Mouse (Mus musculus): ENCODE results near the gene Gm3776. TPM values are rescaled to one million over a fixed set of nuclear protein-coding genes. Genes with fewer than 3 reads are reported as not detected.
A peak's percentile ranks its signal among the peaks of the same experiment; 100 is the strongest.
"Not testable (repeated sequence)": the region's sequence is repeated elsewhere in the genome, so short reads cannot be mapped to it uniquely, and the experiment has no call there.

Gm3776 gene
- not detected for total RNA-seq (2021)

DNA sequence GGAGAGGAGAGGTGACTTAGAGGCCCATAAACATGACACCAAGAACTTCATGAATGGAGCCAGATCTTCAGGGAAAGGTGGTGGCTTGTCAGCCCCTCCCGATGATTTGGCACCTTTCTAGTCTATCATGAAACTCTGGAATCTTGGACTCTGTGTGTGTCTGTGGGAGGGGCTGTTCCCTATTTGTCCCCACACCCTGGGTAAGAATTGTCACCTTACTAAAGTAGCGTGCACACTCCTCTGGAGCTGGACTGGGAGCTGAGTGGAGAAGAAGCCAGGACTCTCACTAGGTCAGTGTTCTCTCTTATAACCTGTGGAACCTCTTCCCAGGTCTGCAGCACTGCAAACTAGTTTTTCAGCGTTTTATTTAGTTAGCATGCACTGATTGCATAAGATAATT lies at the start of gene Gm3776:
TSS of gene Gm3776 (plus strand) at position 216 of the 400 bp plus-strand sequence.
- DNase-seq (ENCODE audit: low spot score in 2 of 2); intact Hi-C loops (cut with DNase I): not testable (repeated sequence)

DNA sequence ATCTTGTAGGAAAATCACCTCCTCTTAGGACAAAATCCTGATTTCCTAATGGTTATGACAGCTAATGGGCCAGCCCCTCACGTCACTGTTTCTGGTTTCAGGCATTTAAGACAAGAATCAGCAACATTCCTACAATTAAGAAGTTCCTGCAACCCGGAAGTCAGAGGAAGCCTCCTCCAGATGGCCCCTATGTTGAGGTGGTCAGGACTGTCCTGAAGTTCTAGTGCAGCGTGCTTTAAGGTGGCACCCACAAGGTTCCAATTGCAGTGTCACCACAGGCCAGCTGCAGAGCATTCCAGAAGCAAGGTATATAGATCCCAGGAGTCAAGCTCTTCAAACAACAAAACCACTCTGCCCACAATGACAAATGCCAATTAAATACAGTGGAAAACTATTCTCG lies 48.0 kb upstream of the Gm3776 start:
- intact Hi-C loops (cut with DNase I) = no loop called here
- no peak for DNase-seq (ENCODE audit: low spot score in 2 of 2)

DNA sequence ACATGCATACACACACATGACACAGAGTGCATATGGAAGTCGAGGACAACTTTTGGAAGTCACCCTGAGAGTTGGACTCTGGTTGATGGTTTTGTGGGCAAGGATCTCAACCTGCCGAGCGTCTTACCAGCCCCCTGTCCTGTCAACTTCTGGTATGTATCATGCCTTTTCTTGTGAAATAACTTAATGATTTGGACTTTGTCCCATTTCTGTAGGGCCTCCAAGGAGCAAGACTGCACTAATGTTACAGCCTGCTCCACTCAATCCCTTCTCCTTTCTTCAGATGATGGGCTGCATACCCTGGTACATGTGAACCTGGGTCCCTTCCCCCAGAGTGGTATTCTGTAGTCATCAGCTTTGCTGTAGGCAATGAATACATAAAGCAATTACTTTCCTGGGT lies 46.9 kb upstream of the Gm3776 start:
- DNase-seq (ENCODE audit: low spot score in 2 of 2) = no peak
- intact Hi-C loops (cut with DNase I) = no loop called here

DNA sequence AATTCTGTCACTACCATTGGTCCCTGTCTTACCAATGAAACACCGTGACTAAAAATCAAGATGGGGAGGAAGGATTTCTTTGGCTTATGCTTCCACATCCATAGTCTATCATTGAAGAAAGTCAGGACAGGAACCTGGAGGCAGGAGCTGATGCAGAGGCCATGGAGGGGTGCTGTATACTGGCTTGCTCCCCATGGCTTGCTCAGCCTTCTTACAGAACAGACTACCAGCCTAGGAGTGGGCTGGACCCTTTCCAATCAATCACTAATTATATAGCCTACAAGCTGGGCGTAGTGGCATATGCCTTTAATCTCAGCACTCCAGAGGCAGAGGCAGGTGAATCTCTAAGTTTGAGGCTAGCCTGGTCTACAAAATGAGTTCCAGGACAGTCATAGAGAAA lies 46.1 kb upstream of the Gm3776 start:
- intact Hi-C loops (cut with DNase I) = no loop called here
- DNase-seq (ENCODE audit: low spot score in 2 of 2) = no peak

DNA sequence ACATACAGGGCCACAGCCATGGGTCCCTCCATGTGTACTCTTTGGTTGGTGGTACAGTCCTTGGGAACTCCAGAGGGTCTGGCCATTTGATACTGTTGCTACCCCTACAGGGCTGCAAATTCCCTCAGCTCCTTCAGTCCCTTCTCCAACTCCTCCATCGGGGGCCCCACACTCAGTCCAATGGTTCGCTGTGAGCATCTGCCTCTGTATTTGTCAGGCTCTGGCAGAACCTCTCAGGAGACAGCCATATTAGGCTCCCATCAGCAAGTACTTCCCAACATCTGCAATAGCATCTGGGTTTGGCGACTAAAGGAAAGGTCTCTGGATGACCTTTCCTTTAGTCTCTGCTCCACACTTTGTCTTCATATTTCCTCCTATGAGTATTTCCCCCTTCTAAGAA lies 45.4 kb upstream of the Gm3776 start:
- intact Hi-C loops (cut with DNase I) = no loop called here
- no peak for DNase-seq (ENCODE audit: low spot score in 2 of 2)

DNA sequence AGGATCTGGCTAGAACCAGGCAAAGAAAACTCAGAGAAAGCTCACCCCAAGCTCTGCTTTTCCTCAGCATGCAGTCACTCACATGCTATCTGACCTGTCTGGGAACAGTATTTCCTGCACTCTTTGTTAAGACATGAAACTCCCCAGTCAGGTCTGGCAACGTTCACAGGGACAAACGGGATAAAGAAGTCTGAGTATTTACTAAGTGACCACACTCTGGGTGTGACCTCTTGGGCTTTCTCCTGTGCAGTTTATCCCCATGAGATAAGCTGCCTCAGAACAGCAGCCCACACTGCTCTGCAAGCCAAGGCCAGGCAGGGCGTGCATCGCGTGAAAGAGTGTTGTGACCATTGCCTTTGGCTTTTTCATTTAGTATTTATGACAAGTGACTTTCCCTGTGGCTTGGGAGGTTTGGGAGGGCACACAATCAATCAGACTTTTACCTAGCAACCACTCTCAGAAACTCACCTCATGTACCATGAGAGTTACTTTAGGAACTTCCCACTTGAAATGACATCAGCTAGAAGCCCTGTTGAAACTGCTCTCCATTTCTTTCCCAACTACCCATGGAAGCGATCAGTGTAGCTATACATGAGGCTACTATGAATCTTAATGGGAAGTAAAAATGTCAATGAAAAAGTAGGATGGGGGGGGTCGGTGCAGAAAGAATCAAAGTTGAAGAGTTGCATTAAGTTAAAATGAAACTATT lies 44.4 kb upstream of the Gm3776 start:
- intact Hi-C loops (cut with DNase I) = no loop called here
- no peak for DNase-seq (ENCODE audit: low spot score in 2 of 2)

DNA sequence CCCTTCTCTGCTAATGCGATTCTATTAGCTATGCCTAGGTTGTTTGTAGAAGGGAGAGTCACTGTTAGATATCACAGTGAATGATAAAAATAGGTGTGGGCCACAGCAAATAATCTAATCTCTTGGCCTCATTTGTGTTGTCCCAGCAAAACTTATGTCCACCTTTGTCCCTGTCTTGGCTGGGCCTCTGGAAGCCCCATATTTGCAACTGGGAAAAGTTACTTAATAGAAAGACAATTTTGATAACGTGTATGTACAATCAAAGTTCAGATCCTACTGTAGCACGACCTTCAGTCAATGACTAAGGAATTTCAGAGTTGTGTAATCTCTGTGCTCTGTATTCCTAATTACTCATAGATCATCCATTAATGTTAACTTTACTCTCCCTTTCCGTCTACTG lies 39.9 kb upstream of the Gm3776 start:
- intact Hi-C loops (cut with DNase I) = no loop called here

DNA sequence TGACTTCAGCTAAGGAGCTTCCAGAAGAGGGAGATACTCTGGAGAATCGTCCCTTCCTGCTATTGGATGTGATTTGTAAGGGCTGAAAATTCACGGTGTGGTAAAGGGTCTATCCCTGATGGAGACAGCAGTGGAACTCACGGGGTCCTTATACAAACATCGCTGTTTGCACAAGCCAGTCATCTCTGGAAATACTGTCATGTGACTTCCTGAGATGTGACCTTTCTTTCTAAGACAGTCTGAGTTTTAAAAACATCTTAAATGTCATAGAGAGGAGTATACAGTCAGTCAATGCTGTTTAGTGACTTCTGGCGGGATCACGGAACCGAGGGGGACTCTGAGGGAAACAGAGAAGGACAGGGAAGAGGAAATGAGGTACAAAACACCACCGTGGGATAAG lies 34.3 kb upstream of the Gm3776 start:
- no peak for DNase-seq (ENCODE audit: low spot score in 2 of 2)
- intact Hi-C loops (cut with DNase I) = no loop called here

More for the DNA sequence above, 39.9 kb upstream of the Gm3776 start:
- no peak for DNase-seq (ENCODE audit: low spot score in 2 of 2)

DNA sequence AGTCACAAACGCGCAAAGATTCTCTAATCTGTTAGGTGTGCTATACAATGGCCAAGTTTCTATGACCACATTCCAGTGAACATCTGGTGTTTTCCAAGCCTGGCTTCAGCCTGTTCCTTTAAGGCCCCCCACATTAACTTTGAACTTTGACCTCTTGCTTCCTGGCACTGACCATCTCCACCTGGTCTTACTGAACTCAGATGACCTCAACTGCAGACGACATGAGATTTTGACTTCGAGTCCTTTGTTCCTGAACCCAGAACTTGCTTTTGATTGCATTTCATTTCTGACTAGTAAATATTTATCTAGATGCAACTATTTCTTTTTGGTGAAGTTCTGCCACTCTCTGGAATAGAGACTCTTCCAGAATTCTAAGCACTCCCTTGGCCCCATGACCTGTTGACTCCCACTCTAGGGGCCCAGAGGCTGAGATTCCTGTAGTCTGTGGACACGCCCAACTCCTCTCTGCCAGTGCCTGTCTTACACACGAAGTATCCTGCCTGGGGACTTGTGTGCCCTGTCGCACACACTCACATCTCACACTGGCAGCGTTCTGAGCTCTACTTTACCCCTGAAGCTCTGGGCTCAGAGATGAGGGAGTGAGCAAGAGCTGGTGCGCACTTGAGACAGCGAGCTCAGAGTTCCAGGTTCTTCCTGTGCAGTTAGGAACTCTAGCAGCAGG lies 33.6 kb upstream of the Gm3776 start:
- no peak for DNase-seq (ENCODE audit: low spot score in 2 of 2)
- intact Hi-C loops (cut with DNase I) = no loop called here

DNA sequence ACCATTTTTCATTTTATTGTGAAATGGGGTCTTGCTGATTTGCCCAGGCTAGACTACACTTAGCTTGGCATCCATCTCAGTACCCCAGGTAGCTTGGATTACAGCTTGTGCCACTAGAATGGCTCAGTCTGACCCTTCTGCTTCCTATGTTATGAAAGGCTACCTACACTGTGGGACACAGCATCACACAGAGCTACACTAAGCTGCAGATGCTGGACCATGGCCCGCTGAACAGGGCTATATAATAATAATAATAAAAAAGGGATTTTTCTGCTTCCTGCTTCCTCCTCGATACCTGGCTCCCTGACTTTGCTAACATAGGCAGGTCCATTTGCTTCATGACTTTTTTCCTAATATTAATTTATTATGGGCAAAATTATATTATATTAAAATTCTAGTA lies 32.5 kb upstream of the Gm3776 start:
- no peak for DNase-seq (ENCODE audit: low spot score in 2 of 2)
- intact Hi-C loops (cut with DNase I) = no loop called here

DNA sequence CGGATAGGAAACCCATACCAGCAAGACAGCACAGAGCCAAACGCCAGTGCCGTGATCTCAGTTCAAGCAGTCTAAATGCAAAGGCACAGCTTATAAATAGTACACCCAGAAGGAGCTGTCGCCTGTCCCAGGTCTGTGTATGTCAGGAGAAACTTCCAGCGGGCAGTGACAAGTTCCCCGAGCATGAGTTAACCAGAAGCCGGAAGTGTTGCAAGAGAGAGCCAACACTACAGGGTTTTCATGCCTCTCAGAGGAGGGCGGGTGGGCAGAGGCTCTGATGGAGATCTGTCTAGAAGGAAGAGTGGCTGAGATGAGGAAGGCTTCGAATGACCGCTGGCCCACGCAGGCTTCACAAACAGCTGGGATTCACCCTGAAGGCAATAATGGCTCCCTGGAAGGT lies 31.6 kb upstream of the Gm3776 start:
- intact Hi-C loops (cut with DNase I) = no loop called here
- no peak for DNase-seq (ENCODE audit: low spot score in 2 of 2)

DNA sequence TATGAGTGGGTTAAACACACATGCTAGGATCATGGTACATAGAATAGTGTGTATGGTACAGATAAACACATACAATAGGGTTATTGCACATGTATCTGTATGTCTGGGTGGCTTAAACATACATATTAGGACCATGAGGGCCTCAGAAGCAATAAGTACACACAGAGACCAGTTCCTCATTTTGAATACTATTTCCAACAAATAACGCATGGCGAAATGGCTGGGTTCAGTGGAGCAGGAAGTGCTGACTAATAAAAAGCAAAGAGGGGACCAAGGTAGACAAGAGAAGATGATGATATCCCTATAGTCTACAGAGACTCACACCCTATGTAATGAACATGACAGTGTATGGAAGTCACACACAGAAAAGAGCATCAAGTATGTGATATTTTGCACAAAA lies 28.8 kb upstream of the Gm3776 start:
- DNase-seq (ENCODE audit: low spot score in 2 of 2) = no peak
- intact Hi-C loops (cut with DNase I) = no loop called here

DNA sequence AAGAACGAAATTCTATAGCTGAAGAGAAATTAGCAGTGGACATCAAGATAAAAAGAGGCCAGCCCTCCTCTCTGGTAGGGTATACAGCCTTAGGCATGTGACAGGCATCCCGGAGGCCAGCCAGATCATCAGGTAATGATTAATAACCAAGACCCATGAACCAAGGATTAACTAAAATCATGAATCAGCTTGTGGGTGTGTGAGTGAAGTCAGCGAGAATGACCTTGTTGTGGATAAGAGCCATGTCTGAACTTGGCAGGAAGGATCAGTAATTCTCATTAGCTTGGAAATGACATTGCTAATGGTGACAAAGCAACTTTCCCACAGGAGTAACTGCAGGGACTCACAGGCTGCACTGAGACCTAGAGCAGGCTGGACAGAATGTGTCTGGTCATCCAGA lies 27.3 kb upstream of the Gm3776 start:
- not testable (repeated sequence) for DNase-seq (ENCODE audit: low spot score in 2 of 2)

DNA sequence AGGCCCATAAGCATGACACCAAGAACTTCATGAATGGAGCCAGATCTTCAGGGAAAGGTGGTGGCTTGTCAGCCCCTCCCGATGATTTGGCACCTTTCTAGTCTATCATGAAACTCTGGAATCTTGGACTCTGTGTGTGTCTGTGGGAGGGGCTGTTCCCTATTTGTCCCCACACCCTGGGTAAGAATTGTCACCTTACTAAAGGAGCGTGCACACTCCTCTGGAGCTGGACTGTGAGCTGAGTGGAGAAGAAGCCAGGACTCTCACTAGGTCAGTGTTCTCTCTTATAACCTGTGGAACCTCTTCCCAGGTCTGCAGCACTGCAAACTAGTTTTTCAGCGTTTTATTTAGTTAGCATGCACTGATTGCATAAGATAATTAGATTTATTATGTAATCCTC lies 26.5 kb upstream of the Gm3776 start, which contains the start of gene Gsta1:
TSS of gene Gsta1 (plus strand) at position 196 of the 400 bp plus-strand sequence.
- intact Hi-C loops (cut with DNase I); DNase-seq (ENCODE audit: low spot score in 2 of 2): not testable (repeated sequence)

More for the DNA sequence above, 27.3 kb upstream of the Gm3776 start:
- intact Hi-C loops (cut with DNase I) = not testable (repeated sequence)

DNA sequence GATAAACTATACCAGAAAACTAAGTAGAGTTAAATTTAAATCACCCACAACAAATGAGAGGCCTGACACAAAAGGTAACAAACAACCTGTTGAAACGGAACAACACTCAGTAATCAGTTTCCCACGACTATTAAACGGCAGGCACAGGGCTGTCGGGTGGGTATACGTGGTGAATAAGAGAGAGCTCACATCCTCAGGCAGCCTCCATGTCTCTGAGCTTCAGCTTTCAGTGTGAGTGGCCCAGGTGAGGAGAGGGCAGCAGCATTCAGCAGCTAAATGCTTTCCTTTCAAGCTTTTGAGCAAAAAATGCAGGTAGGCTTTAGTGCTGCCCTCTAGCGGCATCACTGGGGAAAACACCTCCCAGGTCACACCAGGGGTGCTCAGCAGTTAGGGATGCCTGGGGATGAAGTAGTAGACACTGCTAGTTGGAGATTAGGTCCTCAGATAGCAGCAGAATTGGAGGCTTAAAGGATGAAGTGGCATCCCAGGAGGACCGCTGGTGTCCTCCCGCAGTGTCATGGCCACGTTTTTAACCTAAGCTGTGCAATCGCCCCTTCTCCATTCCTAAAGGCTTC lies 23.7 kb upstream of the Gm3776 start:
- intact Hi-C loops (cut with DNase I); DNase-seq (ENCODE audit: low spot score in 2 of 2): not testable (repeated sequence)

DNA sequence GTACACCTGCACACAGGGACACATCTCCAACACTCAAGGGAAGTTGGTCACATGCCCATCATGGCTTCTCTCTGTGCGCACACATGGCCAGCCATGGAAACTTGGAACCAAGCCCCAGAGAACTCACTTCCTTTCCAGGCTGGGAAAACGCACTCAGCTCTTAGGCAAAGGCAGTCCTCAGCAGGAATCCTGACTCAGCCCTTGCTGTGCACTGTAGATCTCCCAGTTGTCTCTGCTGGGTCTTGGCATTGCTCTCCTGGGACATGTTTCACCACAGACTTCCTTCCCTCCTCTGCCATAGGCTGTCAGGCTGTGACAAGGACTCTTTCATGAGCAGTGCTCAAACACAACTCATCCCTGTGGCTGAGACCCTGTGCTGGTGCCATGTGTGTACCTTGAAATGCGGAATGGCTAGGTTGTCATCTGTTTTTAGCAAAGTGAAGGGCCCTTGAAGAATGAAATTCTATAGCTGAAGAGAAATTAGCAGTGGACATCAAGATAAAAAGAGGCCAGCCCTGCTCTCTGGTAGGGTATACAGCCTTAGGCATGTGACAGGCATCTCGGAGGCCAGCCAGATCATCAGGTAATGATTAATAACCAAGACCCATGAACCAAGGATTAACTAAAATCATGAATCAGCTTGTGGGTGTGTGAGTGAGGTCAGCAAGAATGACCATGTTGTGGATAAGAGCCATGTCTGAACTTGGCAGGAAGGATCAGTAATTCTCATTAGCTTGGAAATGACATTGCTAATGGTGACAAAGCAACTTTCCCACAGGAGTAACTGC lies 1.1 kb upstream of the Gm3776 start:
- intact Hi-C loops (cut with DNase I); DNase-seq (ENCODE audit: low spot score in 2 of 2): not testable (repeated sequence)

DNA sequence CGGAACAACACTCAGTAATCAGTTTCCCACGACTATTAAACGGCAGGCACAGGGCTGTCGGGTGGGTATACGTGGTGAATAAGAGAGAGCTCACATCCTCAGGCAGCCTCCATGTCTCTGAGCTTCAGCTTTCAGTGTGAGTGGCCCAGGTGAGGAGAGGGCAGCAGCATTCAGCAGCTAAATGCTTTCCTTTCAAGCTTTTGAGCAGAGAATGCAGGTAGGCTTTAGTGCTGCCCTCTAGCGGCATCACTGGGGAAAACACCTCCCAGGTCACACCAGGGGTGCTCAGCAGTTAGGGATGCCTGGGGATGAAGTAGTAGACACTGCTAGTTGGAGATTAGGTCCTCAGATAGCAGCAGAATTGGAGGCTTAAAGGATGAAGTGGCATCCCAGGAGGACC lies 2.8 kb downstream of the Gm3776 start:
- intact Hi-C loops (cut with DNase I) = not testable (repeated sequence)
- DNase-seq (ENCODE audit: low spot score in 2 of 2) = peak; percentile 7 to 30

DNA sequence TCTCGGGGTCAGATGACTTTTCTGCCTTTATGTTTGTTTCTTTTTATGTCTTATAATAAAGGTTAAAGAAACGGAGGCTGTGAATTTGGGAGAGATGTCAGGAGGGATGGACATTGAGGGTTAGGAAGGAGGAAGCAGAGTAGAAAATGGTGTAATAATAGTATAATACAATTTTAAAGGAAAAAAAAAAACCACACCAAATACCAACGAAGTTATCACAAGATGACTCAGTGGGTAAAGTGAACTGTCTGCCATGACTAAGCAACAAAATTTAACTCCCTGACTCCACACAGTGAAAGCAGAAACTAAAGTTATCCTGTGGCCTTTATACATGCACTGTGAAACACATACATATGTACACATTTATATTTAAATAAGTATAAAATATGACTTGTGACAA lies 14.0 kb downstream of the Gm3776 start:
- intact Hi-C loops (cut with DNase I); DNase-seq (ENCODE audit: low spot score in 2 of 2): not testable (repeated sequence)

DNA sequence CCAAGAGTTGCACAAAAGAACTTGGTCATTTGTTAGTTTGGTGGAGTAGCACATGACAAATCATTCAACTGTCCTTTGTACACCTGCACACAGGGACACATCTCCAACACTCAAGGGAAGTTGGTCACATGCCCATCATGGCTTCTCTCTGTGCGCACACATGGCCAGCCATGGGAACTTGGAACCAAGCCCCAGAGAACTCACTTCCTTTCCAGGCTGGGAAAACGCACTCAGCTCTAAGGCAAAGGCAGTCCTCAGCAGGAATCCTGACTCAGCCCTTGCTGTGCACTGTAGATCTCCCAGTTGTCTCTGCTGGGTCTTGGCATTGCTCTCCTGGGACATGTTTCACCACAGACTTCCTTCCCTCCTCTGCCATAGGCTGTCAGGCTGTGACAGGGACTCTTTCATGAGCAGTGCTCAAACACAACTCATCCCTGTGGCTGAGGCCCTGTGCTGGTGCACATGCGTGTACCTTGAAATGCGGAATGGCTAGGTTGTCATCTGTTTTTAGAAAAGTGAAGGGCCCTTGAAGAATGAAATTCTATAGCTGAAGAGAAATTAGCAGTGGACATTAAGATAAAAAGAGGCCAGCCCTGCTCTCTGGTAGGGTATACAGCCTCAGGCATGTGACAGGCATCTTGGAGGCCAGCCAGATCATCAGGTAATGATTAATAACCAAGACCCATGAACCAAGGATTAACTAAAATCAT lies 25.2 kb downstream of the Gm3776 start:
- DNase-seq (ENCODE audit: low spot score in 2 of 2); intact Hi-C loops (cut with DNase I): not testable (repeated sequence)
